Mouse (Mus musculus) liver, embryonic 16.5 days (tissue): Measurements from ENCODE around the gene Cygb. TPM values are rescaled to one million over a fixed set of nuclear protein-coding genes. Genes with fewer than 3 reads are reported as not detected.
A peak's percentile ranks its signal among the peaks of the same experiment; 100 is the strongest.

Source experiments
- ATAC-seq: fragments of 200-750 bp; cut with Nextera tagmentation; 2 replicates; pipeline ENCODE4 v1.8.0; 2017; ENCODE audit warnings: low read depth, mild to moderate bottlenecking, moderate number of reproducible peaks, moderate library complexity
- H3K27ac ChIP-seq: fragments of 300-500 bp; sonication (generic); 2 replicates; pipeline ENCODE4 v1.5.1; 2014; ENCODE audit warnings: mild to moderate bottlenecking, low read length
- H3K27me3 ChIP-seq: fragments of 300-500 bp; sonication (generic); 2 replicates; pipeline ENCODE4 v1.6.1; 2014; ENCODE audit warnings: low read depth, low read length, mixed read lengths; ENCODE audit not compliant: control insufficient read depth, insufficient read depth
- H3K36me3 ChIP-seq: fragments of 300-500 bp; sonication (generic); 2 replicates; pipeline ENCODE4 v1.6.1; 2014; ENCODE audit warnings: mild to moderate bottlenecking; ENCODE audit not compliant: control insufficient read depth, insufficient read depth
- H3K4me1 ChIP-seq: fragments of 300-500 bp; sonication (generic); 2 replicates; pipeline ENCODE4 v1.6.1; 2014; ENCODE audit warnings: low read depth, low read length, mixed read lengths; ENCODE audit not compliant: control insufficient read depth
- H3K4me2 ChIP-seq: fragments of 300-500 bp; sonication (generic); 2 replicates; pipeline ENCODE4 v1.6.1; 2014; ENCODE audit warnings: low read depth, low read length, mixed read lengths
- H3K4me3 ChIP-seq: fragments of 300-500 bp; sonication (generic); 2 replicates; pipeline ENCODE4 v1.5.1; 2014; ENCODE audit warnings: low read depth, mild to moderate bottlenecking, low read length
- H3K9ac ChIP-seq: fragments of 300-500 bp; sonication (generic); 2 replicates; pipeline ENCODE4 v1.6.1; 2014; ENCODE audit warnings: low read depth, low read length
- H3K9me3 ChIP-seq: fragments of 300-500 bp; sonication (generic); replicated peaks from 2 replicates; pipeline ENCODE4 v1.6.1; 2016; ENCODE audit warnings: low read length; ENCODE audit not compliant: control insufficient read depth
- WGBS: fragments of 180-500 bp; shearing (Covaris S2); extraction: QIAGEN DNeasy Blood & Tissue Kit; methylation state at CpG from one replicate; pipeline ENCODE4 v1.1.7; 2014; ENCODE audit not compliant: insufficient replicate concordance; 5-methylcytosine and 5-hydroxymethylcytosine counted together
- polyA plus RNA-seq: library from polyadenylated mRNA; unstranded; fragments of >200 nt; fragmentation: Nextera tagmentation; extraction: Ambion mirVana; gene quantifications from 2 replicates; pipeline ENCODE4 v1.2.1, GENCODE M21; 2015

Cygb gene
- polyA plus RNA-seq, 1 experiment from 2014 or later = 1.1 TPM

- no peak overlapping the region for H3K4me2 ChIP-seq
- no peaks in the 10 kb centered on the region for H3K36me3 ChIP-seq
- ATAC-seq = no peak
- H3K9me3 ChIP-seq = no peaks in the 10 kb centered on the region
- no peak overlapping the region for H3K27ac ChIP-seq
- 59% methylated on average over 8 of the region's 8 CpGs for WGBS
- no peak overlapping the region for H3K9ac ChIP-seq
- peaks cover 10% of the 10 kb centered on the region for H3K4me1 ChIP-seq
- H3K27me3 ChIP-seq = peaks cover 12% of the 10 kb centered on the region
- H3K4me3 ChIP-seq = no peak overlapping the region
These were observed 7.8 kb upstream of the Cygb start for GRCm38 (mm10) chr11:116661948-116662377.

- H3K9ac ChIP-seq = no peak overlapping the region
- WGBS = 29% methylated on average over 13 of the region's 13 CpGs
These were observed 7.3 kb upstream of the Cygb start for GRCm38 (mm10) chr11:116661291-116661947.

GRCm38 (mm10) chr11:116660181-116660580 lies 6.1 kb upstream of the Cygb start:
- WGBS = 68% methylated on average over 9 of the region's 9 CpGs
- Histone ChIP-seq H3K9ac (no peak overlapping the region), H3K4me1 (peaks cover 10% of the 10 kb centered on the region), H3K27me3 (peaks cover 15% of the 10 kb centered on the region), H3K4me3 (no peak overlapping the region), H3K4me2 (no peak overlapping the region), H3K9me3 (no peaks in the 10 kb centered on the region), H3K36me3 (no peaks in the 10 kb centered on the region), H3K27ac (no peak overlapping the region)
- no peak for ATAC-seq

More at GRCm38 (mm10) chr11:116661291-116661947, 7.3 kb upstream of the Cygb start:
- no peak overlapping the region for H3K27ac ChIP-seq
- no peaks in the 10 kb centered on the region for H3K36me3 ChIP-seq
- ATAC-seq = no peak
- H3K4me2 ChIP-seq = no peak overlapping the region
- no peak overlapping the region for H3K4me3 ChIP-seq
- H3K9me3 ChIP-seq = no peaks in the 10 kb centered on the region
- H3K27me3 ChIP-seq = peaks cover 12% of the 10 kb centered on the region
- peaks cover 10% of the 10 kb centered on the region for H3K4me1 ChIP-seq

GRCm38 (mm10) chr11:116659027-116659621 lies 5.0 kb upstream of the Cygb start:
- H3K4me1 ChIP-seq = peaks cover 10% of the 10 kb centered on the region
- H3K4me2 ChIP-seq = no peak overlapping the region
- no peaks in the 10 kb centered on the region for H3K9me3 ChIP-seq
- no peak overlapping the region for H3K9ac ChIP-seq
- H3K27me3 ChIP-seq = peaks cover 25% of the 10 kb centered on the region
- H3K4me3 ChIP-seq = no peak overlapping the region
- 65% methylated on average over 15 of the region's 15 CpGs for WGBS
- no peak overlapping the region for H3K27ac ChIP-seq
- no peaks in the 10 kb centered on the region for H3K36me3 ChIP-seq
- no peak for ATAC-seq

GRCm38 (mm10) chr11:116658238-116658637 lies 4.1 kb upstream of the Cygb start:
- Histone ChIP-seq H3K27me3 (peaks cover 34% of the 10 kb centered on the region), H3K9ac (no peak overlapping the region), H3K9me3 (no peaks in the 10 kb centered on the region), H3K27ac (no peak overlapping the region), H3K4me3 (no peak overlapping the region), H3K4me2 (peak overlapping the region; percentile 63; the same call in 1 of the 2 replicates), H3K4me1 (peaks cover 15% of the 10 kb centered on the region), H3K36me3 (no peaks in the 10 kb centered on the region)
- no peak for ATAC-seq
- WGBS = 67% methylated on average over 10 of the region's 10 CpGs

- WGBS = 15% methylated on average over 21 of the region's 22 CpGs
- no peaks in the 10 kb centered on the region for H3K36me3 ChIP-seq
- H3K4me1 ChIP-seq = peaks cover 15% of the 10 kb centered on the region
- H3K4me2 ChIP-seq = peak overlapping the region; percentile 63
- ATAC-seq = peak; percentile 94
- H3K9me3 ChIP-seq = no peaks in the 10 kb centered on the region
- peaks cover 39% of the 10 kb centered on the region for H3K27me3 ChIP-seq
- 0 out of 2 replicates have a peak overlapping the region, but pooled peaks have one; percentile 49 for H3K27ac ChIP-seq
- H3K9ac ChIP-seq = peak overlapping the region; percentile 34
- peak overlapping the region; percentile 40 for H3K4me3 ChIP-seq
These were observed 3.5 kb upstream of the Cygb start for GRCm38 (mm10) chr11:116657311-116658223.

GRCm38 (mm10) chr11:116656348-116657191 lies 2.5 kb upstream of the Cygb start:
- Histone ChIP-seq H3K4me1 (peaks cover 15% of the 10 kb centered on the region), H3K4me2 (peak overlapping the region; percentile 63; the same call in 1 of the 2 replicates)
- WGBS = 73% methylated on average over 16 of the region's 16 CpGs

GRCm38 (mm10) chr11:116653709-116654221 lies 348 bp downstream of the Cygb start:
- H3K27ac ChIP-seq = no peak overlapping the region
- peaks cover 41% of the 10 kb centered on the region for H3K27me3 ChIP-seq
- H3K4me3 ChIP-seq = peak overlapping the region; percentile 45
- H3K4me1 ChIP-seq = peaks cover 14% of the 10 kb centered on the region
- H3K36me3 ChIP-seq = no peaks in the 10 kb centered on the region
- H3K9ac ChIP-seq = 0 out of 2 replicates have a peak overlapping the region, but pooled peaks have one; percentile 17
- under 1% methylated on average over 46 of the region's 47 CpGs for WGBS
- H3K4me2 ChIP-seq = peak overlapping the region; percentile 52
- no peaks in the 10 kb centered on the region for H3K9me3 ChIP-seq
- ATAC-seq = no peak

More at GRCm38 (mm10) chr11:116656348-116657191, 2.5 kb upstream of the Cygb start:
- no peaks in the 10 kb centered on the region for H3K36me3 ChIP-seq
- ATAC-seq = no peak
- H3K27me3 ChIP-seq = peaks cover 38% of the 10 kb centered on the region
- H3K4me3 ChIP-seq = no peak overlapping the region
- H3K27ac ChIP-seq = no peak overlapping the region
- no peak overlapping the region for H3K9ac ChIP-seq
- no peaks in the 10 kb centered on the region for H3K9me3 ChIP-seq
